Mouse (Mus musculus) neural tube, embryonic 15.5 days (tissue): ENCODE measurements around the gene Glrx3. TPM values are rescaled to one million over a fixed set of nuclear protein-coding genes. Genes with fewer than 3 reads are reported as not detected.

Experiments used
- ATAC-seq: fragments of 200-750 bp; cut with Nextera tagmentation; 2 replicates; pipeline ENCODE4 v1.8.0; 2017; ENCODE audit warnings: mild to moderate bottlenecking, moderate TSS enrichment, moderate library complexity; ENCODE audit not compliant: low FRiP score
- H3K27ac ChIP-seq: fragments of 300-500 bp; sonication (generic); replicated peaks from 2 replicates; pipeline ENCODE4 v1.5.1; 2015; ENCODE audit warnings: mild to moderate bottlenecking, inconsistent platforms
- H3K27me3 ChIP-seq: fragments of 300-500 bp; sonication (generic); replicated peaks from 2 replicates; pipeline ENCODE4 v1.6.1; 2015; ENCODE audit warnings: inconsistent platforms
- H3K36me3 ChIP-seq: fragments of 300-500 bp; sonication (generic); 2 replicates; pipeline ENCODE4 v1.6.1; 2015; ENCODE audit warnings: inconsistent platforms
- H3K4me1 ChIP-seq: fragments of 300-500 bp; sonication (generic); 2 replicates; pipeline ENCODE4 v1.6.1; 2015; ENCODE audit warnings: inconsistent platforms
- H3K4me2 ChIP-seq: fragments of 300-500 bp; sonication (generic); 2 replicates; pipeline ENCODE4 v1.6.1; 2015; ENCODE audit warnings: inconsistent platforms, mild to moderate bottlenecking, moderate library complexity
- H3K4me3 ChIP-seq: fragments of 300-500 bp; sonication (generic); replicated peaks from 2 replicates; pipeline ENCODE4 v1.5.1; 2015; ENCODE audit warnings: mild to moderate bottlenecking, inconsistent platforms
- H3K9ac ChIP-seq: fragments of 300-500 bp; sonication (generic); replicated peaks from 2 replicates; pipeline ENCODE4 v1.6.1; 2015; ENCODE audit warnings: mild to moderate bottlenecking, inconsistent platforms
- H3K9me3 ChIP-seq: fragments of 300-500 bp; sonication (generic); replicated peaks from 2 replicates; pipeline ENCODE4 v1.6.1; 2016; ENCODE audit warnings: inconsistent platforms
- WGBS: fragments of 180-500 bp; shearing (Covaris S2); methylation state at CpG from one replicate; pipeline ENCODE4 v1.1.7; 2015; ENCODE audit warnings: mixed read lengths; 5-methylcytosine and 5-hydroxymethylcytosine counted together
- polyA plus RNA-seq: library from polyadenylated mRNA; unstranded; fragments of >200 nt; fragmentation: Nextera tagmentation; extraction: Ambion mirVana; gene quantifications from 2 replicates; pipeline ENCODE4 v1.2.1, GENCODE M21; 2015

The Glrx3 gene
- 280 and 281 TPM in 2 replicates for polyA plus RNA-seq

DNA sequence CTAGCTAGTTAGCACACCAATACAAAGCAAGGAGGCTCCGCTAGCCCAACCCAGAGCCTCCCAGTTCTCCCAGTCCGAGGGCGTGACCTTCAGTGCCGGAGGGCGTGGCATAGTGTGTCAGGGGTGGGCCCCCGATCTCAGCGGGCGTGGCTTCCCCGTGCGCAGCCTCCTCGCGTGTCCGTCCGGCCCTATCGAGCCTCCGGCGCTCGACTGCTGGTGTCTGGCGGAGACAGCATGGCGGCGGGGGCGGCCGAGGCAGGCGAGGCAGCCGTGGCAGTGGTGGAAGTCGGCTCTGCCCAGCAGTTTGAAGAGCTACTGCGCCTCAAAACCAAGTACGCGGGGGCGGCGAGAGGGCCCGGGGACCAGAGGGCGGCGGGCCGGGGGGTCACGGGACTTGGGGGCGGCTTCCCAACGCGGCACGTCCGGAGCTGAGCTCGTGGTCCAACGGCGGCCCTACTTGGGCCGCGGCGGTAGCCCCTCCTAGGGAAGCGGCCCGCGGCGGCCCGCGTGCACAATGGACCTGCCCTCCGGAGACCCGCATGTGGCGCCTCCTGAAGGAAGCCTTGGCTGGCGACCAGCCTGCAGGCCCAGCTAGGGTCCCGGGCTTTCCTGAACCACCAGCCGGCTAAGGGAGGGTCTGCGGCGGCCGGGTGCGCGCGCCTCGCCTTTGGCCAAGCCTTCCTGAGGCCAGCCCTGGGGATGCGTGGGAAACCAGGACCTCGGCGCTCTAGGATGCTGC lies at the start of gene Glrx3:
Gene Glrx3, plus strand, starts transcription at position 175 of the 739 bp plus-strand sequence.
- Histone ChIP-seq H3K4me3 (peak within 1 kb of the TSS; percentile 99), H3K36me3 (no peaks in the 10 kb centered on the region), H3K9me3 (no peaks in the 10 kb centered on the region), H3K27ac (peak within 1 kb of the TSS; percentile 88), H3K9ac (peak within 1 kb of the TSS; percentile 97), H3K4me2 (peak within 1 kb of the TSS; percentile 66), H3K27me3 (no peaks in the 10 kb centered on the region), H3K4me1 (peaks cover 30% of the 10 kb centered on the region)
- ATAC-seq, result peak; percentile 97
- under 1% methylated on average over 66 of the region's 69 CpGs for WGBS

DNA sequence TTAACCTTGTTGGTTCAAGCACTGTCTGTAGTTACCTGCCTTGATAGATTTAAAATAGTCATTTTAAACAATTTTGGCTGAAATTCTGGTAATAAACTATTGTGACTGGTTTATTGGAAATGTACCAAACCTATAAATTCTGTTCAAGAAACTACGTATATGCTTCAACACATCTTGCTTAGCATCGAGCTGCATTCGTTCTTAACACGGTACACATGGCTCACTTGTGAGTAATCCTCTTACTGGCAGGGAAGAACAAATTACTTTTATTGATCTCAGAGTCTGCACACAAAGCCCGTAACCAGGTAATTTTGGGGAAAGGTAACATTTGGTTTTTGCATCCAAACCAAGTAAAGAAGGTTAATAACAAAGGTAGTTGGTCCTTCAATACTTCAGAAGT lies 49.6 kb upstream of the Glrx3 start:
- Histone ChIP-seq H3K4me2 (no peak overlapping the region), H3K4me1 (0 out of 2 replicates have a peak, but pooled peaks cover 2% of the 10 kb centered on the region), H3K4me3 (no peak overlapping the region), H3K36me3 (no peaks in the 10 kb centered on the region), H3K27me3 (no peaks in the 10 kb centered on the region), H3K9me3 (no peaks in the 10 kb centered on the region), H3K27ac (no peak overlapping the region), H3K9ac (no peak overlapping the region)
- no peak for ATAC-seq
- WGBS, result 70% methylated on average over 5 of the region's 5 CpGs

DNA sequence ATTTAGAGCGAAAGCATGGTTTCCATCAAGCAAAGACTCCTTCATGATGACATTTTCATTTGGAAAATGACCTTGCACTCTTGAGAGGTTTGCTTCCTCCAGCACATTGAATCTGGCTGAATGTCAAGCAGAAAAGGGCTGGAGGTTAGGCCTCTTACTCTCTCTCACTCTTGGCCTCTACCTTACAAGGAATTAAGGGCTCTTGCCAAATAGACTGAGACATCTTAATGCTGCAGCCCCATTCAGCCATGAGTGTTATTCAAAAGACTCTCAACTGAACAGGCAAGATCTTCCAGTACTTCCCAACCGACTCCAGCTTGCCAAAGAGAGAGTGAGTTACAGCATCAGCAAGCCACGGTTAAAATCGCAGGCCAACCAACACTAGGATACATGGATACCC lies 42.0 kb upstream of the Glrx3 start:
- no peak for ATAC-seq
- H3K27me3 ChIP-seq, result no peaks in the 10 kb centered on the region
- no peaks in the 10 kb centered on the region for H3K9me3 ChIP-seq
- no peak overlapping the region for H3K9ac ChIP-seq
- H3K36me3 ChIP-seq, result no peaks in the 10 kb centered on the region
- H3K4me1 ChIP-seq, result no peaks in the 10 kb centered on the region
- no peak overlapping the region for H3K4me2 ChIP-seq
- no peak overlapping the region for H3K27ac ChIP-seq
- WGBS, result 79% methylated on average over 4 of the region's 4 CpGs
- H3K4me3 ChIP-seq, result no peak overlapping the region

DNA sequence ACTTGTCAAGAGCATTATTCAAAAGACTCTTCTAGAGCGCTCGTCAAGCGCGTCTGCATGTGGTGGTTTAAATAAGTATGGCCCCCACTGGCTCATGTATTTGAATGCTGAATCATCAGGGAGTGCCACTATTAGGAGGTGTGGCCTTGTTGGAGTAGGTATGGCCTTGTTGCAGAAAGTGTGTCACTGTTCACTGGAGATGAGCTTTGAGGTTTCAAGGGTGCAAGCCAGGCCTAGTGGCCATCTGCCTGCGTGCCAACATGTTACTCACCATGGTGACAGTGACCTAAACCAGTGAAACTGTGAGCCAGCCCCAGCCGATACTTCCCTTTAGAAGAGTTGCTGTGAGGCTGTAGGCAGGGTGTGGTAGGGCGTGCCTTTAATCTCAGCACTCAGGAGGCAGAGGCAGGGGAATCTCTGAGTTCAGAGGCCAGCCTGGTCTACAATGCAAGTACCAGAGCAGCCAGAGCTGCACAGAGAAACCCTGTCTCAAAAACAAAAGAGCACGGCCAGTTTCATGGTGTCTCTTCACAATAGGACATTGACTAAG lies 40.0 kb upstream of the Glrx3 start:
- Histone ChIP-seq H3K4me2 (no peak overlapping the region), H3K27me3 (no peaks in the 10 kb centered on the region), H3K9ac (no peak overlapping the region), H3K4me1 (no peaks in the 10 kb centered on the region), H3K4me3 (no peak overlapping the region), H3K27ac (no peak overlapping the region), H3K36me3 (no peaks in the 10 kb centered on the region), H3K9me3 (no peaks in the 10 kb centered on the region)
- WGBS, result 93% methylated on average over 8 of the region's 8 CpGs
- ATAC-seq, result no peak

DNA sequence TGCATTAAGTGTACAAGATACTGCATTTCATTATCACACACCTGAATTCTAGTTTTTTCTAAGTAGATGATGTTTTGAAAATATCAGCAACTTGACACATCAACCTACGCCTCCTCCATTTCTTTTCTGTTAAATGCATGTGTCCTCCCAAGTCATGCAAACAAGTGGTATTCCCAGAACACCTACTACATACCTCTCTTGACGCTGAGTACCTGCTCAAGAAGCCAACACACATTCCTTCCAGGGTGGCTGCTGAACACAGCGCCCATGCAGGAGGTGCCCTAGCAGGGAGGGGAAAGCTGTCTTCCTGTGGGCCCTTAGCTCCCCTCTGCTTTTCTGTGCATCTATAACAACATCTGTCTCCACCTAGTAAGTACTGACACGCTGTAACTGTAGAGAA lies 38.4 kb upstream of the Glrx3 start:
- 91% methylated on average over 4 of the region's 4 CpGs for WGBS
- Histone ChIP-seq H3K4me3 (no peak overlapping the region), H3K9me3 (no peaks in the 10 kb centered on the region), H3K4me1 (no peaks in the 10 kb centered on the region), H3K4me2 (no peak overlapping the region), H3K27ac (no peak overlapping the region), H3K27me3 (no peaks in the 10 kb centered on the region), H3K36me3 (no peaks in the 10 kb centered on the region), H3K9ac (no peak overlapping the region)
- ATAC-seq, result no peak

DNA sequence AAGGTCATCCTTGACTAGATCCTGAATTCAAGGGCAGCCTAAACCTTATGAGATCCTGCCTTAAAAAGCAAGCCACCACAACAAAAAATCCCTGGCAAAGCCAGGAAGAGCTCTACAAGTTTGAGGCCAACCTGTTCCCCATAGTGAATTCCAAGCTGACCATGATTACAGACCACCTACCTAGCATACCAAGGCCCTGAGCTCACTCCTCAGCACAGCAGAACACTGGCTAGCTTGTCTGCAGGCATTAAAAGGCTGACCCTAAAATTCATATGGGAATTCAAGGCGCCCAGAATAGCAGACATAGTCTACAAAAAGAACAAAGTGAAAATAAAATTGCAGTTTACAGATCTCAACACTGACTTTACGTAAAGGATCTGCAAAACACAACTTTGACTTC lies 33.3 kb upstream of the Glrx3 start:
- WGBS, result 91% methylated on average over 2 of the region's 2 CpGs
- Histone ChIP-seq H3K9ac (no peak overlapping the region), H3K9me3 (no peaks in the 10 kb centered on the region), H3K36me3 (no peaks in the 10 kb centered on the region), H3K4me1 (no peaks in the 10 kb centered on the region), H3K4me3 (no peak overlapping the region), H3K4me2 (no peak overlapping the region), H3K27me3 (no peaks in the 10 kb centered on the region), H3K27ac (no peak overlapping the region)
- ATAC-seq, result no peak

DNA sequence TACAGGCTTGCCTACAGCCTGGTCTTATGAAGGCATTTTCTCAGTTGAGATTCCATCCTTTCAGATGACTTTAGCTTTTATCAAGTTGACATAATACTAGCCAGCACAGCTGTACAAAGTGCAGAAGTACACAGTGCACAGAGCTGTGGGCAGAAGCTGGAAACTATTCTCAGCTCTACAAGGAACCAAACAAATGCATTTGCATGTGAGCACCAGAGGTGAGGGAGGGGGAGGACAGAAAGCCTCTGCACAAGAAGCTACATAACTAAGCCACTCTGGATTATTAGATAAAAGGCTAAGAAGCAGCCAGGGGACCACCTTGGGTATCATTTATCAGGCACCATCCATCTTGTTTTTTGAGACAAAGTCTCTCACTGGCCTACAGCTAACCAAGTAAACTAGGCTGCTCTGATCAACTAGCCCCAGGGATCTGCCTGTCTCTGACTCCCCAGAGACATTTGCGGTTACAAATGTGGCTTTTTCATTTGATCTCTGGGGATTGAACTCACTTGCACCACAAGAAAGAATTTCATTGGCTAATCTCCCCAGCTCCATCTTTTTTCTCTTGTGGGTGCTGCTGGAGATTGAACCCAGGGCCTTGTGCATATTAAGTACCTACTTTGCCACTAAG lies 29.9 kb upstream of the Glrx3 start:
- Histone ChIP-seq H3K4me3 (no peak overlapping the region), H3K27ac (no peak overlapping the region), H3K9me3 (no peaks in the 10 kb centered on the region), H3K4me1 (peaks cover 15% of the 10 kb centered on the region), H3K27me3 (no peaks in the 10 kb centered on the region), H3K4me2 (no peak overlapping the region), H3K9ac (no peak overlapping the region), H3K36me3 (no peaks in the 10 kb centered on the region)
- ATAC-seq, result no peak
- WGBS, result 73% methylated on average over 1 of the region's 1 CpGs

DNA sequence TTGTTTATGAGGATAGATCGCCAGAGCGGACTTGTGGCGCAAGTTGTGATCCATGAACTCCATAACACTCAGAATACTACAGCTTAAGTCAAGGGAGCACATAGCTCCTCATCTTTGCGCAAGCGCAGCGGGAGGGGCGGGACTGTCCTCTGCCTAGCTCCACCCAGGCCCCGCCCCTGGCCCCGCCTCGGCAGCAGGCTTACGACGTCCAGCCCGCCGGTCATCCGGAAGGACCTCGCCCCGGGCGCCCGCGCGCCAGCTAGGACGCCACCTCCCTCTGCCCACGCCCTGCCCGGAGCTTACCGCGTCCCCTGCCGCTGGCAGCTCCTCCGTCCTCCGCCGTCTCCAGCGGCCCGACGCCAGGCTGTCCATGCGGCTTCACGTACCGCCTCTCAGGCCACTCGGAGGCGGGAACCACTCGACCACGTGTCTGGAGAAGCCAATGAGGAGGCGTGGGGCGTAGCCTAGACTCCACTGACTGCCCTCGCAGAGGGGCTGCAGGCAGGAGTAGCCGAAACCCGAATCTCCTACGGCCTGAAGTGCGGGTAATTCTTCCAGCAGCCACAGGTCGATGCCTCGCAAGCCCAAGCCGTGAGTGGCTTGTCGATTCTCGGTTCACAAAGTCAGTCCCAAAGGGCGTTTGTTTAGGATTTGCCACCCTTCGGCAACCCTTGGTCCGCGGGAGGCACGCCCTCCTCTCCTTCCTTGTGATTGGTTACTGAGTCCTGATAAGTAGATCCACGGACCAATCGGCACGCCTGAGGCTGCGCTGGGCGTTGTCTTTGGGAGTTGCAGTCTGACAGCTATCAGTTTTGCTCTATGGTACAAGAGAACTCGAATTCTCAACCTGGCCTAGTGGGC lies 26.8 kb upstream of the Glrx3 start, which contains the start of gene 9430038I01Rik:
Gene 9430038I01Rik, minus strand, starts transcription at position 426 of the 861 bp plus-strand sequence.
- no peaks in the 10 kb centered on the region for H3K27me3 ChIP-seq
- H3K4me1 ChIP-seq, result peaks cover 15% of the 10 kb centered on the region
- H3K9ac ChIP-seq, result peak within 1 kb of the TSS; percentile 66
- H3K9me3 ChIP-seq, result no peaks in the 10 kb centered on the region
- no peaks in the 10 kb centered on the region for H3K36me3 ChIP-seq
- ATAC-seq, result peak; percentile 100
- H3K4me3 ChIP-seq, result peak within 1 kb of the TSS; percentile 68
- peak within 1 kb of the TSS; percentile 61 for H3K4me2 ChIP-seq
- peak within 1 kb of the TSS; percentile 87 for H3K27ac ChIP-seq
- WGBS, result 1% methylated on average over 63 of the region's 63 CpGs

DNA sequence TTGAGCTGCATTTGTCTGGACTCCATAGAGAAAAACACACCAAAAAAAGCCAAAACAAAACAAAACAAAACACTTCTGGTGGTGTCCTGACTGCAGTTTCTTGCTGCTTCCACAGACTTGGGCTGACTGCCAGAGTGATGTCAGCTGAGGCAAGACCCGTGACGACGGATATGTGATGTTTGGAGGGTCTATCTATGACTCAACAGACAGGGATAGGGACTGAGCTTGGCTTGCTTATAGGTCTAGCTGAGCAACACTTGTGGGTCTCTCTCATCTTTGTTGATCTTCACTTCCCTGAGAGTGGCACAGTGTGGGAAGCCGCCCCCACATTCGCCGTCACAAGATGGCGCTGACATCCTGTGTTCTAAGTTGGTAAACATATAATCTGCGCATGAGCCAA lies 22.7 kb upstream of the Glrx3 start:
- 90% methylated on average over 8 of the region's 8 CpGs for WGBS
- no peak for ATAC-seq
- Histone ChIP-seq H3K9ac (no peak overlapping the region), H3K4me3 (no peak overlapping the region), H3K4me1 (peaks cover 10% of the 10 kb centered on the region), H3K9me3 (no peaks in the 10 kb centered on the region), H3K4me2 (no peak overlapping the region), H3K27me3 (no peaks in the 10 kb centered on the region), H3K36me3 (no peaks in the 10 kb centered on the region), H3K27ac (no peak overlapping the region)

DNA sequence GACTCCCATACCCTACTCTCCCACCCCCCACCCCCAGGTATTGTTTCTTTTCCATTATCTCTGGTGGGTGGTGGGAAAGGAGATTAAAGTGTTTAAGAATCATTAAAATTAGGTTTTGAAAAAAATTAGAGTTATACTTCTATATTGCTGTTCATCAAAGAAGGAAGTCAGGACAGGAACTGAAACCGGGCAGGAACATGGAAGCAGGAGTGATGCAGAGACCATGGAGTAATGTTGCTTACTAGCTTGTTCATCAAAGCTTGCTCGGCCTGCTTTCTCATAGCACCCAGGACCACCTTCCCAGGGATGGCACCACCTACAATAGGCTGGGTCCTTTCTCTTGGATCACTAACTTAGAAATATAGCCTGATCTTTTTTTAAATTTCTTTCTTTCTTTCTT lies 16.9 kb upstream of the Glrx3 start:
- Histone ChIP-seq H3K4me3 (no peak overlapping the region), H3K4me1 (no peaks in the 10 kb centered on the region), H3K4me2 (no peak overlapping the region), H3K9me3 (no peaks in the 10 kb centered on the region), H3K27me3 (no peaks in the 10 kb centered on the region), H3K27ac (no peak overlapping the region), H3K9ac (no peak overlapping the region), H3K36me3 (no peaks in the 10 kb centered on the region)
- no peak for ATAC-seq
- WGBS, result 86% methylated on average over 2 of the region's 2 CpGs

DNA sequence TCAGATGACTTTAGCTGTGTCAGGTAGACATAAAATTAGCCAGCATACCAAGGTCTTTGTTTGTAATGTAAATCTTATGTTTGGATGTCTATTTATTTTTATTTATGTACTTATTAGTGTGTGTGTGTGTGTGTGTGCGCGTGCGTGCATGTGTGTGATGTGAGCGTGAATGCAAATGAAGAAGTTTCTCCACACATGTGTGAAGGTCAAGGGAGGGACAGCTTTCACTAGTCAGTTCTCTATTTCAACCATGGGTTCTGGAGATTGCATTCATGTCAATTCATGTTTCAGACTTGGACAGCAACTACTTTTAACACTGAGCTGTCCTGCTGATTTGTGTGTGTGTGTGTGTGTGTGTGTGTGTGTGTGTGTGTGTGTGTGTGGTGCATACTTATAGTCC lies 16.2 kb upstream of the Glrx3 start:
- Histone ChIP-seq H3K27ac (no peak overlapping the region), H3K4me2 (no peak overlapping the region), H3K4me3 (no peak overlapping the region), H3K9me3 (no peaks in the 10 kb centered on the region), H3K36me3 (no peaks in the 10 kb centered on the region), H3K4me1 (no peaks in the 10 kb centered on the region), H3K9ac (no peak overlapping the region), H3K27me3 (no peaks in the 10 kb centered on the region)
- 96% methylated on average over 4 of the region's 4 CpGs for WGBS
- ATAC-seq, result no peak
